Mouse (Mus musculus) spleen, adult 2 months (tissue): ENCODE measurements around the gene Doc2g. TPM values are rescaled to one million over a fixed set of nuclear protein-coding genes. Genes with fewer than 3 reads are reported as not detected.
"Not testable (repeated sequence)": the region's sequence is repeated elsewhere in the genome, so short reads cannot be mapped to it uniquely, and the experiment has no call there.

Source experiments
- DNase-seq, 2 experiments: peaks; one replicate each; pipeline versions ENCODE4 v3.0.0 to v3.0.0-alpha.2; 2012 to 2021; ENCODE audit warnings: low spot score in 2 of 2, low read depth in 1 of 2
- H3K27ac ChIP-seq: fragments of 200-500 bp; 2 replicates; pipeline ENCODE4 v1.5.1; 2012; ENCODE audit warnings: low read length, inconsistent platforms; ENCODE audit not compliant: insufficient read depth
- H3K27me3 ChIP-seq: fragments of 200-500 bp; 2 replicates; pipeline ENCODE4 v1.6.1; 2012; ENCODE audit warnings: mild to moderate bottlenecking, moderate library complexity, low read length, inconsistent platforms; ENCODE audit not compliant: control insufficient read depth, insufficient read depth
- H3K36me3 ChIP-seq: fragments of 200-500 bp; 2 replicates; pipeline ENCODE4 v1.6.1; 2012; ENCODE audit warnings: mild to moderate bottlenecking, low read length, inconsistent platforms; ENCODE audit not compliant: control insufficient read depth, insufficient read depth
- H3K4me1 ChIP-seq: fragments of 200-500 bp; 2 replicates; pipeline ENCODE4 v1.6.1; 2011; ENCODE audit warnings: inconsistent platforms; ENCODE audit not compliant: control insufficient read depth, insufficient read depth, insufficient read length
- H3K4me3 ChIP-seq: fragments of 200-500 bp; 2 replicates; pipeline ENCODE4 v1.5.1; 2011; ENCODE audit warnings: mild to moderate bottlenecking, inconsistent platforms; ENCODE audit not compliant: insufficient read depth, insufficient read length; ENCODE audit errors: extremely low read depth
- CTCF ChIP-seq: fragments of 200-500 bp; IDR thresholded peaks from 2 replicates; pipeline ENCODE4 v1.5.1; 2011; ENCODE audit warnings: mild to moderate bottlenecking, inconsistent platforms; ENCODE audit not compliant: insufficient read depth, insufficient read length, insufficient replicate concordance; ENCODE audit errors: extremely low read depth
- POLR2A ChIP-seq: fragments of 200-500 bp; IDR thresholded peaks from 2 replicates; pipeline ENCODE4 v1.6.1; 2011; ENCODE audit warnings: low read depth, low read length, inconsistent platforms
- whole genome bisulfite sequencing: fragments of 180-500 bp; shearing (Covaris S2); methylation state at CpG from one replicate; pipeline ENCODE4 v1.1.7; 2018; 5-methylcytosine and 5-hydroxymethylcytosine counted together
- polyA plus RNA-seq: library from polyadenylated mRNA; depleted of rRNA; stranded (reverse); fragments of >200 nt; gene quantifications from 2 replicates; pipeline ENCODE4 v1.2.3, GENCODE M21; 2012

Gene Doc2g
- polyA plus RNA-seq, 1 experiment, result 13.7 TPM

GRCm38 (mm10) chr19:4027576-4027975 is 24.5 kb downstream of the Doc2g start:
- Histone ChIP-seq H3K36me3 (no peaks in the 10 kb centered on the region), H3K27me3 (no peaks in the 10 kb centered on the region), H3K4me1 (no peaks in the 10 kb centered on the region), H3K27ac (no peak overlapping the region), H3K4me3 (no peak overlapping the region)
- no peak for TF ChIP-seq CTCF
- no peak for TF ChIP-seq POLR2A
- no peak for DNase-seq

GRCm38 (mm10) chr19:4032668-4033067 is 29.6 kb downstream of the Doc2g start:
- H3K36me3 ChIP-seq, result no peaks in the 10 kb centered on the region; the same call in 1 of the 2 replicates
- no peak for DNase-seq
- no peak overlapping the region for H3K4me3 ChIP-seq
- WGBS, result 86% methylated on average over 7 of the region's 7 CpGs
- no peaks in the 10 kb centered on the region; the same call in 1 of the 2 replicates for H3K4me1 ChIP-seq
- H3K27me3 ChIP-seq, result no peaks in the 10 kb centered on the region
- no peak overlapping the region for H3K27ac ChIP-seq
- TF ChIP-seq POLR2A (no peak), CTCF (no peak)

- Histone ChIP-seq H3K4me1 (no peaks in the 10 kb centered on the region; the same call in 1 of the 2 replicates), H3K27ac (no peak overlapping the region), H3K4me3 (no peak overlapping the region), H3K36me3 (no peaks in the 10 kb centered on the region; the same call in 1 of the 2 replicates), H3K27me3 (no peaks in the 10 kb centered on the region)
- WGBS, result 81% methylated on average over 3 of the region's 3 CpGs
- TF ChIP-seq POLR2A, result no peak
- TF ChIP-seq CTCF, result no peak
- DNase-seq, result no peak
Observed at GRCm38 (mm10) chr19:4033298-4033697, 30.2 kb downstream of the Doc2g start.

- no peak for TF ChIP-seq CTCF
- TF ChIP-seq POLR2A, result no peak
- no peak for DNase-seq
- Histone ChIP-seq H3K27ac (no peak overlapping the region), H3K4me3 (no peak overlapping the region), H3K36me3 (no peaks in the 10 kb centered on the region; the same call in 1 of the 2 replicates), H3K4me1 (no peaks in the 10 kb centered on the region; the same call in 1 of the 2 replicates), H3K27me3 (no peaks in the 10 kb centered on the region)
- 76% methylated on average over 5 of the region's 5 CpGs for WGBS
Observed at GRCm38 (mm10) chr19:4033742-4034141, 30.6 kb downstream of the Doc2g start.

- Histone ChIP-seq H3K27me3 (no peaks in the 10 kb centered on the region), H3K36me3 (no peaks in the 10 kb centered on the region; the same call in 1 of the 2 replicates), H3K27ac (no peak overlapping the region), H3K4me1 (no peaks in the 10 kb centered on the region; the same call in 1 of the 2 replicates), H3K4me3 (no peak overlapping the region)
- WGBS, result 64% methylated on average over 12 of the region's 12 CpGs
- DNase-seq, result no peak
- TF ChIP-seq CTCF, result no peak
- TF ChIP-seq POLR2A, result no peak
Observed at GRCm38 (mm10) chr19:4036327-4037045, 33.4 kb downstream of the Doc2g start.

GRCm38 (mm10) chr19:4037154-4037787 is 34.2 kb downstream of the Doc2g start:
- peak overlapping the region; percentile 72 for H3K27ac ChIP-seq
- H3K36me3 ChIP-seq, H3K4me1 ChIP-seq, H3K27me3 ChIP-seq, DNase-seq: not testable (repeated sequence)
- WGBS, result 27% methylated on average over 8 of the region's 8 CpGs
- H3K4me3 ChIP-seq, result peak overlapping the region; percentile 97

- H3K27me3 ChIP-seq, result no peaks in the 10 kb centered on the region
- peak; percentile 55 to 86 for DNase-seq
- H3K36me3 ChIP-seq, result no peaks in the 10 kb centered on the region; the same call in 1 of the 2 replicates
- peak within 1 kb of the TSS; percentile 97 for H3K4me3 ChIP-seq
- WGBS, result 1% methylated on average over 26 of the region's 26 CpGs
- H3K4me1 ChIP-seq, result no peaks in the 10 kb centered on the region; the same call in 1 of the 2 replicates
- TF ChIP-seq CTCF (no peak), POLR2A (peak; percentile 77)
- H3K27ac ChIP-seq, result peak within 1 kb of the TSS; percentile 73
Observed at GRCm38 (mm10) chr19:4037788-4038232, 34.7 kb downstream of the Doc2g start, which contains the start of gene Gstp1. Gene Gstp1, minus strand, starts transcription at chr19:4037985.

GRCm38 (mm10) chr19:4040941-4041340 is 37.8 kb downstream of the Doc2g start:
- H3K36me3 ChIP-seq, H3K4me1 ChIP-seq, DNase-seq, H3K4me3 ChIP-seq, H3K27me3 ChIP-seq, H3K27ac ChIP-seq: not testable (repeated sequence)
- 80% methylated on average over 5 of the region's 5 CpGs for WGBS

GRCm38 (mm10) chr19:4041500-4041899 is 38.4 kb downstream of the Doc2g start:
- not testable (repeated sequence) for H3K4me1 ChIP-seq, DNase-seq, H3K27ac ChIP-seq, H3K4me3 ChIP-seq, H3K36me3 ChIP-seq, H3K27me3 ChIP-seq
- WGBS, result 94% methylated on average over 4 of the region's 4 CpGs
